Mouse (Mus musculus) thymus, postnatal 0 days (tissue): Measurements from ENCODE around the gene Gzmm. TPM values are rescaled to one million over a fixed set of nuclear protein-coding genes. Genes with fewer than 3 reads are reported as not detected.
A peak's percentile ranks its signal among the peaks of the same experiment; 100 is the strongest.

ENCODE experiments used
- DNase-seq: peaks from one replicate; pipeline ENCODE4 v3.0.0-alpha.2; 2015; ENCODE audit warnings: low spot score
- polyA plus RNA-seq: library from polyadenylated mRNA; unstranded; fragments of >200 nt; fragmentation: Nextera tagmentation; extraction: Ambion mirVana; gene quantifications from 2 replicates; pipeline ENCODE4 v1.2.1, GENCODE M21; 2015

Gzmm gene
- polyA plus RNA-seq, 1 experiment from 2014 or later: 0.35 TPM

- peak; percentile 36 for DNase-seq
Observed at GRCm38 (mm10) chr10:79680606-79681495, 8.0 kb upstream of the Gzmm start.

DNA sequence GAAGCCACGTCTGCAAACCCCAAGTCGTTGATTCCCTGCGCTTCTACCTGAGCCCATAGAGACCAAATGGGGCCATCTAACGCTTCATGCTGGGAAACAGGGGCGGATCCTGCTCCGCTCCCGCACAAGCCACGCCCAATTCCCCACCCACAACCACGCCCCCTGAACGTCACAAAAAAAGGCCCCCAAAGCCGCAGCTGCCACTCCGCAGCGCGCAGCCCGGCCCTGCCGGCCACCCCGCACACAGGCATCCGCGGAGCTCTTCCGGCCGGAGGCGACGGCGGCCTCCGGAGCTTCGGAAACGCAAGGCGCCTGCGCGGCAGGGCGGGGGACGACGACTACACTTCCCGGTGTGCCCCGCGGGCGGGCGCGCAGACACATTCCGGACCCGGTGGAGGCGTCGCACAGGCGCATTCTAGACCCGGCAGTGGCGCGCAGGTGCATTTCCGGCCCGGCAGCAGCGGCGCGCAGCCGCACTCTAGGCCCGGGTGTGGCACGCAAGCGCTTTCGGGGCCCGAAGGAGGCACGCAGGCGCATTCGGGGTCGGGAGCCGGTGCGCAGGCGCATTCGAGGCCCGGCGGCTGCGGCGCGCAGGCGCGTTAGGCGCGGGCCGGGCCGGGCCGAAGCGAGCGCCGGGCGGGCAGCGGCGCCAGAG is 7.1 kb upstream of the Gzmm start, which contains the start of gene Cdc34:
Gene Cdc34 (plus strand): TSS at position 605 of the 655 bp plus-strand sequence.
- peak; percentile 100 for DNase-seq

DNA sequence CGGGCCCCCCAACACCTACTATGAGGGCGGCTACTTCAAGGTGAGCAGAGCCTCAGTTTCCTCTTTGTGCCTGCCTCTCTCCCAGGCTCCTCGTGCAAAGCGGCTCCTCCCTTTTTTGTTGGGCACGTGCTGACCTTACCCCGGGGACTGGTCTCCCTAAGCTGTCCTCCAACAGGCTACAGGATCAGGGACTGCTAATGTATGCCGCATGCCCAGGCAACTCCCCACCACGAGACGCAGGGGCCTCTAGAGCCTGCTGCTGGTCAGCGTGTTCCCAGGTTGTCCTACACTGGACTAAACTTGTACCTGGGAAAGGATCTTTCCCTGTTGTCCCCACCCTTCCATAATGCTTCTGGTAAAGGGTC is 6.3 kb upstream of the Gzmm start:
- DNase-seq: no peak

DNA sequence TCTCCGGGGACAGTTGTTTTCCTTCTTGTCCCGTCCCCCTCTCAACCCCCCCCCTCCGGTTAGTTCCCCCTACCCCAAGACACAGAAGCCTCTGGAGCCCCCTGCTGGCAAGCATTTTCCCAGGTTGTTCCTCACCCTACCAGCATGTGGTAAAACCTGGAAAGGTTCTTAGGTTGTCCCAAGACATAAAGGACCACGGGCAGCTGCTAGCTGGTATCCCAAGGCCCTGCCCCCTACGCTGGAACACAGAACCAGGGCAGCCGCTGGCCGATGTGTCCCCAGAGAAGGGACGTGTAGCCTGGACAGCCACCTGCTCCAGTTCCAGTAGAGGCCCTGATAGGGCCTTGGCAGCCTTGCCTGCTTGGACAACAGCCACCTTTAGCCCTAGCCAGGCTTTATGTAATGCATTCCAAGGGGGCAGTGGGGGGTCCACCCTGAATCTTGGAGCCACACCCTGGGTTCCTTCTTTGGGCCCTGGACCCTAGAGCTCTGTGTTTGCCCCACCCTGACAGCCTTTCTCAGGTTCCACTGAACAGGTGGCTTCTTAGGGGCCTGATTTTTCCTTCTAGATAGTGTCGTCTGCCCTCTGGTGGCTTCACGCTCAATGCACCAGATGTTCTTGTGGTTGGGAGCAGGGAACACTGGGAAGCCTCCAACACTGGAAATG is 5.8 kb upstream of the Gzmm start:
- peak; percentile 67 for DNase-seq

GRCm38 (mm10) chr10:79683726-79684640 is 4.8 kb upstream of the Gzmm start:
- no peak for DNase-seq

GRCm38 (mm10) chr10:79684770-79685600 is 3.8 kb upstream of the Gzmm start:
- no peak for DNase-seq

- DNase-seq: no peak
Observed at GRCm38 (mm10) chr10:79686219-79686618, 2.6 kb upstream of the Gzmm start.

GRCm38 (mm10) chr10:79686691-79687090 is 2.1 kb upstream of the Gzmm start:
- DNase-seq: no peak

GRCm38 (mm10) chr10:79687513-79687912 is 1.3 kb upstream of the Gzmm start:
- no peak for DNase-seq

DNA sequence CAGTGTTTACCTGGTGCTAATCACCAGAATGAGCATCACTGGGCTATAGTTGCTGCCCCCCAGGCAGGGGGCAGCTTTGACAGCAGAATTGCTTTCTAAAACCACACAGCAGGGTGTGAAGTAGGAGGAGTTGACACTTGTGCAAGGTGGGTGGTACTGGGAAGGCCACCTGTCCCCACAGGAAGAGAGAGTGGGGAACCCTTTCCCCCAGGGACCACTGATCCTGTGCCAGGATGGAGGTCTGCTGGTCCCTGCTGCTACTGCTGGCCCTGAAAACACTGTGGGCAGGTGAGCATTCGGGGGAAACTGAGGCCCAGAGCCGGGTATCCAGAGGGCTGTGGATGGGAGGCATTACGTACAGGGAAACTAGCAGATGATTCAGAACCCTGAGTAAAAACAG is 358 bp downstream of the Gzmm start:
- no peak for DNase-seq

- DNase-seq: no peak
Observed at GRCm38 (mm10) chr10:79691986-79692548, 3.2 kb downstream of the Gzmm start.

GRCm38 (mm10) chr10:79693580-79694378 is 5.0 kb downstream of the Gzmm start:
- no peak for DNase-seq

- no peak for DNase-seq
Observed at GRCm38 (mm10) chr10:79694379-79694655, 5.5 kb downstream of the Gzmm start.

DNA sequence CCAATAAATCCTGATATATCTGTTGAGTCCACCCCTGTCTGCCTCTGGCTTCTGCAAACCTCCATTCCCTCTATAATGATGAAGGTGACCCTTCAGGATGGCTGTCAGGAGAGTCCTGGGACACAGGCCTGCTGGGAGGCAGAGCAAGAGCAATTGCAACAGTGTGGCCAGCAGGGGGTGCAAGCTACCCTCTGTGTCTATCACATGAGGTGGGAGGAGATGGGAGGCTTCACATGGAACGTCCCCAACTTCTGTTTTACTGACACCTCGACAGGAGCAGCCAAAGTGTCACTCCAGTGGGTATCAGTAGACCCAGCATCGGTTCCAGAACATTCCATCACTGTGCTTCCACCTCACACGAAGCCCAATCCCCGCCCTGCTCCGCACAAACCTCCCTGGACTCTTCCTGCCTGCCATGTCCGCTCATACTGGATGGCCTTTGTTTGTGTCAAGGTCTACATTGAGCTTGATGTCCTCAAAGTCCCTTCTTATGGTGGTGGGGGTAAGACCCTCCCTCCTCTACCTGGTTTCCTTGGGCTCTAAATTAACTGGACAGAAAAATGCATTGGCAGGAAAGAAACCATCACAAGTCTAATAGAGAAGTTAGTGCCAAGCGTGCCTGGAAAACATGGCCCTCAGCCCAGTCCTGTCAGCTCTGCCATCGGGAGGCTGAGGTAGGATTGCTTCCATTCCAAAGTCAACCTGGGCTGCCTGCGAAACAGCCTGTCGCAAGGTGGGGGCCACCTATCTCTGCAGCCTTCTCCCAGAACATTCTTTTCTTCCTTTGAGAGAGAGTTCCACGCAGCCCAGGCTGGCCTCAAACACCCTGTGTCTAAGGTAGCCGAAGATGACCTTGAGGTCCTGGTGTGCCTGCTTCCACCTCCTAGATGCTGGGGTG is 6.7 kb downstream of the Gzmm start:
- DNase-seq: peak; percentile 61

- no peak for DNase-seq
Observed at GRCm38 (mm10) chr10:79696129-79696651, 7.4 kb downstream of the Gzmm start.

- no peak for DNase-seq
Observed at GRCm38 (mm10) chr10:79697916-79698315, 9.1 kb downstream of the Gzmm start.

DNA sequence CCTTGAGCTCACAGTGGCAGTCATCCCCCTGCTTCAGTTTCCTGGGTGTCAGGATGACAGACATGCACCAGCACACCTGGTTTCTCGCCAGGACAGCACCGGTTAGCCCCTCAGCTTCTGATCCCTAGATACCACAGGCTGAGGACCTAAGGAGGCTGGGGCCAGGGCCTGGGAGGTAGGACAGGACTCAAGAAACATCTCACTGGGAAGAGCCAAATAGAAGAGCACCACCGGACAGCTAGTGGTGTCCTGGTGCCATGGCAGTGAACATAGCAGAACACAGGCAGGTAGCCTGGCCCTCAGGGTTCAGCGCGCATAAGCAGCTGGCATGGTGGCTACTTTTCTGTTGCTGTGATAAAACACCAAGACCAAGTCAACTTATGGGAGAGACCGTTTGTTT is 9.6 kb downstream of the Gzmm start:
- no peak for DNase-seq

DNA sequence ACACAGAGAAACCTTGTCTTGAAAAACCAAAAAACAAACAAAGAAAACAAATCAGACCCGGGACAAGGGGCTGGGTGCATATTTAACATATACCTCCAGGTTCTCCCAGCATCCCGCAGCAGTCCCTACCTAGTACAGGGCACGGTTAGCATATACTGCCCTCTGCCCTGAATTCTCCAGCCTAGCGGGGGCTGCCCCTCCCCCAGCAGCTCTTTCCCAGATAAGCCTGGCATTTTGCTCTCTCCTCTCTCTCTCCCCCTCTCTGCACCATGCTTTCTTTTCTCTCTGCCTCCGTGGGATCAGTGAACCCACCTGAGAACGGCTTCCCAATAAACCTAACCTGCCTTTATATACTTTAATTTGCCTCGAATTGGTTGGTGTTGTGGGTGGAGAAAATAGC is 11.9 kb downstream of the Gzmm start:
- no peak for DNase-seq
